Mouse (Mus musculus): ENCODE measurements around the gene CN725425.

GRCm38 (mm10) chr15:91301366-91301765 is 102.1 kb downstream of the CN725425 start:
- TF ChIP-seq CTCF (IDR thresholded peaks at IDR 0.05; ENCODE audit: low read depth, low read length) (peak; percentile 17; the same call in 1 of the 2 replicates), TAL1 (conservative IDR thresholded peaks at IDR 0.05; ENCODE audit: low read depth, low read length) (no peak)

Measured in G1E (cell line).